Mouse (Mus musculus): ENCODE results near the gene Dusp6. TPM values are rescaled to one million over a fixed set of nuclear protein-coding genes. Genes with fewer than 3 reads are reported as not detected.

The Dusp6 gene
- polyA plus RNA-seq, 1 experiment: not detected

DNA sequence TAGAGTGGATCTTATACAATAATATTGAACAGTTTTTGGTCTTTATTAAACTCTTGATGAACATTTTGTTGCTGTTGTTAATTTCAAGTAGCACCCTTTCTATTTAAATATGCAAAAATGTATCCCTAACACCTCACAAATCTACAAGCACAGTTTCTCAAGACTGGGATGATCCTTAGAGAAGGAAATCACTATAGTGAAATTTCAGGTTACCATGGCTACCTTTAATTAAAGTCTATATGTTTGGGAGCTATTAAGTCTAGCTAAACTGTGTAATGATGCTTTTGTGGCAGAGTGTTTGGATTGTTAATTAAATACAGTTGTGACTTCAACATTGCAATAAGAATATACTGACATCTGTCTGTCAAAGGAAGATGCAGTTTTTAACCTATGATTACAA lies 54.0 kb downstream of the Dusp6 start:
- Histone ChIP-seq H3K4me1 (ENCODE audit: control insufficient read depth, insufficient read depth, low read length) (no peaks in the 10 kb centered on the region), H3K4me3 (ENCODE audit: insufficient read depth, low read depth, low read length) (no peak overlapping the region), H3K27ac (ENCODE audit: insufficient read depth, low read depth, low read length) (no peak overlapping the region)
- TF ChIP-seq CTCF (IDR thresholded peaks at IDR 0.05; ENCODE audit: insufficient read depth, low read depth, low read length): no peak
- TF ChIP-seq POLR2A (IDR thresholded peaks at IDR 0.05; ENCODE audit: insufficient read depth, low read depth, low read length): no peak

Other genes starting within 250 kb of the Dusp6 start
- gene Poc1b, start 156.2 kb upstream of the Dusp6 start, polyA plus RNA-seq (2012; ENCODE audit: insufficient read depth, insufficient read length, low replicate concordance, missing spikeins): not detected in 2 replicates
- not detected in 2 replicates for gene Galnt4, start 155.1 kb upstream of the Dusp6 start, polyA plus RNA-seq (2012; ENCODE audit: insufficient read depth, insufficient read length, low replicate concordance, missing spikeins)
- not detected in 2 replicates for gene Phxr2, start 136.9 kb upstream of the Dusp6 start, polyA plus RNA-seq (2012; ENCODE audit: insufficient read depth, insufficient read length, low replicate concordance, missing spikeins)

Measured in olfactory bulb, adult 2 months (tissue).